19 mouse cellular contexts compared by ENCODE assay signal in genomic region chr10:120461301-120461700, GRCm38 (mm10). TPM values are rescaled to one million over a fixed set of nuclear protein-coding genes. Genes with fewer than 3 reads are reported as not detected.
DNase-seq lines count a peak whose midpoint lies in the region; ATAC-seq lines count a peak whose summit lies in the region.
"Had no signal": no experiment of that assay in that cellular context is flagged by ENCODE, and none has a peak within 500 bp of the region (broad histone marks: within the 10 kb centered on the region; RNA-seq: fewer than 3 reads in every experiment).

No protein-coding gene starts in this region.

- ATAC-seq in heart, embryonic 12.5 days (ENCODE audit: insufficient number of reproducible peaks, low FRiP score), result no peak
- ATAC-seq in kidney, embryonic 14.5 days (ENCODE audit: low FRiP score, low TSS enrichment), result 0 out of 2 replicates have a peak, but pooled peaks have one; percentile 25
- ATAC-seq in intestine, embryonic 15.5 days, result no peak
- ATAC-seq in activated CD4-positive, CD25-positive, alpha-beta regulatory T cell, adult 4 months, result no peak
- ATAC-seq: forebrain, embryonic 13.5 days; midbrain, embryonic 13.5 days had no signal

- H3K4me2 ChIP-seq in heart, embryonic 12.5 days, result no peak overlapping the region
- no peak overlapping the region for H3K4me2 ChIP-seq in kidney, embryonic 14.5 days (replicated peaks; ENCODE audit: low read depth, low read length)
- H3K4me2 ChIP-seq in intestine, embryonic 15.5 days (replicated peaks), result no peak overlapping the region
- H3K4me2 ChIP-seq: forebrain, embryonic 13.5 days; limb, embryonic 13.5 days; midbrain, embryonic 13.5 days had no signal

- H3K36me3 ChIP-seq in heart, embryonic 12.5 days, result peaks cover 8% of the 10 kb centered on the region
- H3K36me3 ChIP-seq in kidney, embryonic 14.5 days (ENCODE audit: control insufficient read depth, insufficient read depth, low read length), result peaks cover 55% of the 10 kb centered on the region
- H3K36me3 ChIP-seq in intestine, embryonic 15.5 days, result no peaks in the 10 kb centered on the region; the same call in none of the 2 replicates
- H3K36me3 ChIP-seq: liver, embryonic 15.5 days; midbrain, embryonic 13.5 days had no signal

- no peaks in the 10 kb centered on the region for H3K9me3 ChIP-seq in heart, embryonic 12.5 days (replicated peaks)
- H3K9me3 ChIP-seq in kidney, embryonic 14.5 days (ENCODE audit: control insufficient read depth, low read length), result no peaks in the 10 kb centered on the region
- no peaks in the 10 kb centered on the region for H3K9me3 ChIP-seq in intestine, embryonic 15.5 days
- H3K9me3 ChIP-seq: forebrain, embryonic 13.5 days; limb, embryonic 13.5 days; liver, embryonic 15.5 days; midbrain, embryonic 13.5 days had no signal

- WGBS in heart, embryonic 12.5 days, result 77% methylated on average over 5 of the region's 5 CpGs
- WGBS in kidney, embryonic 14.5 days, result 76% methylated on average over 5 of the region's 5 CpGs
- WGBS in intestine, embryonic 15.5 days, result 64% methylated on average over 5 of the region's 5 CpGs

- no peak overlapping the region for H3K4me3 ChIP-seq in heart, embryonic 12.5 days
- H3K4me3 ChIP-seq in kidney, embryonic 14.5 days (ENCODE audit: low read length), result no peak overlapping the region
- H3K4me3 ChIP-seq in intestine, embryonic 15.5 days (replicated peaks), result no peak overlapping the region
- H3K4me3 ChIP-seq: forebrain, embryonic 13.5 days; limb, embryonic 13.5 days; liver, embryonic 15.5 days; midbrain, embryonic 13.5 days; myocyte had no signal

- no peak for DNase-seq in heart, postnatal 4 days
- DNase-seq in kidney, postnatal 36 days, result no peak
- DNase-seq in NIH3T3 (ENCODE audit: low read depth), result peak; percentile 71
- no peak for DNase-seq in thymus, adult 18-20 months
- DNase-seq: B cell, adult 2 months; cerebellum, adult 11 months; cerebellum, postnatal 25 days; kidney, adult 9 months; layer of hippocampus, adult 9-11 months; spleen, adult 18-20 months had no signal

- peaks cover 33% of the 10 kb centered on the region for H3K4me1 ChIP-seq in heart, embryonic 12.5 days (replicated peaks)
- peaks cover 10% of the 10 kb centered on the region; the same call in 1 of the 2 replicates for H3K4me1 ChIP-seq in kidney, embryonic 14.5 days (ENCODE audit: control insufficient read depth, insufficient read depth, low read length)
- H3K4me1 ChIP-seq in intestine, embryonic 15.5 days (replicated peaks), result peaks cover 7% of the 10 kb centered on the region; the same call in 1 of the 2 replicates

- no peak overlapping the region for H3K9ac ChIP-seq in heart, embryonic 12.5 days
- no peak overlapping the region for H3K9ac ChIP-seq in kidney, embryonic 14.5 days (ENCODE audit: low read depth, low read length)
- H3K9ac ChIP-seq in intestine, embryonic 15.5 days, result no peak overlapping the region
- H3K9ac ChIP-seq: forebrain, embryonic 13.5 days; limb, embryonic 13.5 days; liver, embryonic 15.5 days; midbrain, embryonic 13.5 days had no signal

- H3K27me3 ChIP-seq in heart, embryonic 12.5 days (replicated peaks), result no peaks in the 10 kb centered on the region
- no peaks in the 10 kb centered on the region for H3K27me3 ChIP-seq in kidney, embryonic 14.5 days (ENCODE audit: control insufficient read depth, insufficient read depth, low read length)
- H3K27me3 ChIP-seq in intestine, embryonic 15.5 days (replicated peaks), result no peaks in the 10 kb centered on the region
- H3K27me3 ChIP-seq: forebrain, embryonic 13.5 days; limb, embryonic 13.5 days; liver, embryonic 15.5 days; midbrain, embryonic 13.5 days had no signal

- peak overlapping the region; percentile 76; the same call in 1 of the 2 replicates for H3K27ac ChIP-seq in heart, embryonic 12.5 days (ENCODE audit: poor library complexity, severe bottlenecking)
- peak overlapping the region; percentile 8; the same call in 1 of the 2 replicates for H3K27ac ChIP-seq in kidney, embryonic 14.5 days (ENCODE audit: low read depth, low read length)
- 0 out of 2 replicates have a peak overlapping the region, but pooled peaks have one; percentile 63 for H3K27ac ChIP-seq in intestine, embryonic 15.5 days
- H3K27ac ChIP-seq: forebrain, embryonic 13.5 days; liver, embryonic 15.5 days; midbrain, embryonic 13.5 days had no signal

RNA-seq across cellular contexts. Expression of gene Hmga2, which starts 15.0 kb away (rescaled TPM):
- 21.3 and 23.3 TPM in 2 replicates for polyA plus RNA-seq in heart, embryonic 12.5 days (2016; fragmentation: Nextera tagmentation; extraction: Ambion mirVana)
- 1 to 10 TPM in 1 of 2 experiments, under 1 TPM in 1; 0.91 to 1.6 TPM for total RNA-seq in heart, postnatal 4 days (2021)
- polyA plus RNA-seq in kidney, embryonic 14.5 days (2014; fragmentation: Nextera tagmentation; extraction: Ambion mirVana), result 54.3 and 80.2 TPM in 2 replicates
- 33.9 and 41.2 TPM in 2 replicates for polyA plus RNA-seq in intestine, embryonic 15.5 days (2015; fragmentation: Nextera tagmentation; extraction: Ambion mirVana)
- polyA plus RNA-seq in activated CD4-positive, CD25-positive, alpha-beta regulatory T cell, adult 4 months (2017; shearing (Covaris generic)), result under 1 TPM in 1 of 2 experiments, not detected in 1; 0.26 TPM

Comparison
In these comparisons a context has a peak if more than half of its experiments do, and no peak if none do; other contexts are left out.
1. H3K27ac ChIP-seq: peak in every context shown above with its lines; median percentile 76 in heart, embryonic 12.5 days; 63 in intestine, embryonic 15.5 days; 8 in kidney, embryonic 14.5 days.
2. RNA of gene Hmga2, which starts 15.0 kb away (polyA plus RNA-seq): 54.3 to 80.2 TPM in kidney, embryonic 14.5 days, 33.9 to 41.2 TPM in intestine, embryonic 15.5 days and 21.3 to 23.3 TPM in heart, embryonic 12.5 days; 0.26 TPM in activated CD4-positive, CD25-positive, alpha-beta regulatory T cell, adult 4 months; every median in the first group is over 10 times any median in the second.